Mouse (Mus musculus) forebrain, embryonic 15.5 days (tissue): ENCODE measurements around the gene Bbox1. TPM values are rescaled to one million over a fixed set of nuclear protein-coding genes. Genes with fewer than 3 reads are reported as not detected.

Experiments used
- ATAC-seq: fragments of 200-750 bp; cut with Nextera tagmentation; replicated peaks from 2 replicates; pipeline ENCODE4 v1.8.0; 2017; ENCODE audit warnings: mild to moderate bottlenecking, moderate TSS enrichment, moderate library complexity
- H3K27ac ChIP-seq: fragments of 300-500 bp; sonication (generic); replicated peaks from 2 replicates; pipeline ENCODE4 v1.5.1; 2015; ENCODE audit warnings: mild to moderate bottlenecking, inconsistent platforms
- H3K27me3 ChIP-seq: fragments of 300-500 bp; sonication (generic); 2 replicates; pipeline ENCODE4 v1.6.1; 2015; ENCODE audit warnings: inconsistent platforms
- H3K36me3 ChIP-seq: fragments of 300-500 bp; sonication (generic); 2 replicates; pipeline ENCODE4 v1.6.1; 2015; ENCODE audit warnings: mild to moderate bottlenecking, inconsistent platforms
- H3K4me1 ChIP-seq: fragments of 300-500 bp; sonication (generic); 2 replicates; pipeline ENCODE4 v1.6.1; 2015; ENCODE audit warnings: inconsistent platforms
- H3K4me2 ChIP-seq: fragments of 300-500 bp; sonication (generic); replicated peaks from 2 replicates; pipeline ENCODE4 v1.6.1; 2015; ENCODE audit warnings: mild to moderate bottlenecking, inconsistent platforms
- H3K4me3 ChIP-seq: fragments of 300-500 bp; sonication (generic); 2 replicates; pipeline ENCODE4 v1.5.1; 2015; ENCODE audit warnings: mild to moderate bottlenecking, inconsistent platforms
- H3K9ac ChIP-seq: fragments of 300-500 bp; sonication (generic); replicated peaks from 2 replicates; pipeline ENCODE4 v1.6.1; 2015; ENCODE audit warnings: mild to moderate bottlenecking, inconsistent platforms
- H3K9me3 ChIP-seq: fragments of 300-500 bp; sonication (generic); 2 replicates; pipeline ENCODE4 v1.6.1; 2016; ENCODE audit warnings: inconsistent platforms
- WGBS: fragments of 180-500 bp; shearing (Covaris S2); methylation state at CpG from one replicate; pipeline ENCODE4 v1.1.7; 2015; ENCODE audit warnings: mixed read lengths; 5-methylcytosine and 5-hydroxymethylcytosine counted together
- polyA plus RNA-seq: library from polyadenylated mRNA; unstranded; fragments of >200 nt; fragmentation: Nextera tagmentation; extraction: Ambion mirVana; gene quantifications from 2 replicates; pipeline ENCODE4 v1.2.1, GENCODE M21; 2015

Gene Bbox1
- polyA plus RNA-seq, 1 experiment from 2014 or later = 0.11 TPM

DNA sequence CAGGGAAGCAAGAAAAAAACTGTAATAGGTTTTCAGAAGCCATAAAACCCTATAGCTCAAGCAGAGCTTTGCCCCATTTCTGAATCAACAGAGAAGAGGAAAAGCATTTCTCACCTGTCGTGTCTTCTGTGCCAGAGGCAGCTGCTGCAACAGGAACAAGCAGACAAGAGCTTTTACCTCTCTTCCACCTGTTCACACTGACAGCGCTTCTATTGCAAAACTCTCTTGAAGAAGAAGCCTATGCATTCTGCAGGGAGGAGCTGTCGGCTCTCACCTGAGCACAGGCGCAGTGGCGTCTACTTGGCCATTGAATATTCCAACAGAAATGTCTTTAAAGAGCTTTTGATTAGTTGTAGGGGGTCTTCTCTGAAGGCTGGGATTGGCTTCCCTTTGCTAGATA lies 286 bp downstream of the Bbox1 start:
- H3K36me3 ChIP-seq = no peaks in the 10 kb centered on the region
- H3K4me3 ChIP-seq = no peak overlapping the region
- no peak overlapping the region for H3K27ac ChIP-seq
- no peaks in the 10 kb centered on the region for H3K27me3 ChIP-seq
- no peaks in the 10 kb centered on the region for H3K4me1 ChIP-seq
- no peak overlapping the region for H3K9ac ChIP-seq
- no peak overlapping the region for H3K4me2 ChIP-seq
- H3K9me3 ChIP-seq = no peaks in the 10 kb centered on the region
- 93% methylated on average over 5 of the region's 5 CpGs for WGBS
- ATAC-seq = no peak

DNA sequence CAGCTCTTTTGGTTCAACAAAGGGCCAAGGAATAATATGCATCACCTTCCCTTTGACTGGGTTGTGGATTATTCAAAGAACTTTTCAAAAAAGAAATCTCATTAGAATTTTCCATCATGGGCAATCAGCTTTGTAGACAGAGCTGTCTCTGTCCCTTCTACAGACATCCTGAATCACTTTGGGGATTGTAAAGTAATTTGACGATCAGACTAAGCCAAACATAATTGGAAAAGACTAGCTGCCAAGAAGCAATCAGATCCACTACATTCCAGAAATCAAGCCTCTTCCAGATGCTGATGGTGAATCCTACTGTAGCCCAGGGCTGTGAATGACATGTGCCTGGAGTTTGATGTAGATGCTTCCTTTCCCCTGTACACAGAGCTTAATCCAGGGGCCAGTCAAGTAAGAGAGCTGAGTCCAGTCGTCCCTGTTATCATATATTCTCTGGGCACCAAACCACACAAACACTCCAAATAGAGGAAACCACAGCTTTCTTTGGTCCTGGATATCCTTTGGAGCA lies 995 bp downstream of the Bbox1 start:
- no peak overlapping the region for H3K9ac ChIP-seq
- WGBS = 50% methylated on average over 2 of the region's 2 CpGs
- no peaks in the 10 kb centered on the region for H3K27me3 ChIP-seq
- no peak for ATAC-seq
- no peaks in the 10 kb centered on the region for H3K36me3 ChIP-seq
- H3K4me1 ChIP-seq = no peaks in the 10 kb centered on the region
- no peaks in the 10 kb centered on the region for H3K9me3 ChIP-seq
- H3K4me2 ChIP-seq = no peak overlapping the region
- no peak overlapping the region for H3K4me3 ChIP-seq
- no peak overlapping the region for H3K27ac ChIP-seq

DNA sequence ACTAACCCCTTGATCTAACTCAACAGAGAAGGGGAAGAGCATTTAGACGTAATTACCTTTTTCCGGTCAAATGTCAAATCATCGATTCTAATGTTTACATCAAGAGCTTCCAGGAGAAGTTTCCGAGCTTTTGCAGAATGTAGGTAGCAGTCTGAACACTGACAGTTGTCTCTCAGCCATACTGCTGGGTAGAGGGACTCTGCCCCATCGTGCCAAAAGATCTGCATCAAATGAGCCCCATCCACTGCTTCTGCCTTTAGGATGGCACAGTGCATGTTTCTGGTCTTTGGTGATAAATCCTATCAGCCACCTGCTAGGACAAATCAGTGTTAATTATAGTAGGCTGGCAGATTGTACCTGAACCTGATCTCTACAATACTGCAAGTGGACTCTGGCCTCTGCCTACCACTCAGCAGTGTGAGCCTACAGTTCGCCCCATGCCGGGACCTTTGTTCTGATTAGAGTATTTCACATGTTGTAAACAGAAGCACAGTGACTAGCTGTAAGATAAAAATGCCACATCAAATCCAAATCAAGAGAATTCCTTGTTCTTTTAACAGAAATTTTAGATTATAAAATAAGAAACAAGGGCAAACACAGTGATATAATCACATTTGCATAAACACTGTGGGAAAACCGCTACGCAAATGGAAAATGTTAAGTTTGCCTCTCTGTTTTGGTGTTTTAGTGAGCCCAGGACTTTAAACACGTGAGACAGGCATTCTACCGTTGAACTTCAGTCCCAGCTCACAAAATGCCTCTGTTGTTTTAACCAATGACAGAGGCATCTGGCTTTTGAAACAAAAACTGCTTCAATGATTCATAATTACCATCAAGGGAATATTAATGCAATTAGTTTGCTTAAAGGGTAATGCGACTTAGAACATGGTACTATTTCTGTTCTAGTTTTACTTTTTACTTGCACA lies 8.7 kb downstream of the Bbox1 start:
- H3K4me2 ChIP-seq = no peak overlapping the region
- H3K27me3 ChIP-seq = no peaks in the 10 kb centered on the region
- ATAC-seq = no peak
- WGBS = 78% methylated on average over 12 of the region's 12 CpGs
- H3K9ac ChIP-seq = no peak overlapping the region
- no peaks in the 10 kb centered on the region for H3K9me3 ChIP-seq
- no peaks in the 10 kb centered on the region for H3K36me3 ChIP-seq
- H3K4me3 ChIP-seq = no peak overlapping the region
- H3K4me1 ChIP-seq = no peaks in the 10 kb centered on the region
- no peak overlapping the region for H3K27ac ChIP-seq

DNA sequence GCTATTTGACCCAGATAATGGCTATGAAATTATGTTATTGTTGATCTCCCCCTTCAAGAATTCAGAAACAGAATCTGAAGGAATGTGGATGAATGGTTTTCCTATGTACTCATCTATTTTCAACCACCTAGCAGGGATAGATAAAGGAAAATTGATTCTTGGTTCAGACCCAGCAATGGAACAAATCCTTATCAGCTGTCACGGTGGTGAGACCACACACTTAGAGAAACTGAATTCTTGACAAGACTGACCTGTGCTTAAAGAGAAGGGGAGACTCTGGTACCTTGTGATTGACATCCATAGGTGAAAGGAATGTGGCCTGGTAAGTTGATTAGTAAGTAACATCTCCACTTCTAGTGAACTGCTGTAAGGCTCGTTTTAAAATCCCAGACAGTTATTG lies 12.1 kb downstream of the Bbox1 start:
- Histone ChIP-seq H3K27ac (no peak overlapping the region), H3K9ac (no peak overlapping the region), H3K36me3 (no peaks in the 10 kb centered on the region), H3K27me3 (no peaks in the 10 kb centered on the region), H3K4me3 (no peak overlapping the region), H3K4me1 (no peaks in the 10 kb centered on the region), H3K9me3 (no peaks in the 10 kb centered on the region), H3K4me2 (no peak overlapping the region)
- 82% methylated on average over 2 of the region's 2 CpGs for WGBS
- no peak for ATAC-seq

DNA sequence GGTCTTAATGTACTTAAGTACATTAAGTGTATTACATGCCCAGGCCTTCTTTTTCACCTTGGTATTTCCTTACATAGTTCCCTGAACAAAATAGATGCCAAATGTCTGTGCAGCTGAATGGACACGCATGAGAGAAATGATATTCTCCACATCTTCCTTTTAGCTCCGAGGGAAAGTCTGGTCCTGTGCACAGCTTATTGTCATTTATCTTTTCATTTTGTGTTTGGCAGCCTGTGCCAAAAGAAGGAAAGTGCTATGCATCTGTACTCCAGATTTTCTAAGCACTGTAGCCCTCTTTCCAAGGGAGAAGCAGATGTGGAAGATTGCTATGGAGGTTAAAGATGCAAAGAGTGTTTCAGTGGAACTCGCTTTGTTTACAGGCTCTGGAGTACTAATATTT lies 13.0 kb downstream of the Bbox1 start:
- H3K36me3 ChIP-seq = no peaks in the 10 kb centered on the region
- no peaks in the 10 kb centered on the region for H3K4me1 ChIP-seq
- H3K9me3 ChIP-seq = no peaks in the 10 kb centered on the region
- no peak overlapping the region for H3K4me2 ChIP-seq
- H3K27ac ChIP-seq = no peak overlapping the region
- 82% methylated on average over 3 of the region's 3 CpGs for WGBS
- no peak overlapping the region for H3K9ac ChIP-seq
- no peaks in the 10 kb centered on the region for H3K27me3 ChIP-seq
- H3K4me3 ChIP-seq = no peak overlapping the region
- ATAC-seq = no peak

DNA sequence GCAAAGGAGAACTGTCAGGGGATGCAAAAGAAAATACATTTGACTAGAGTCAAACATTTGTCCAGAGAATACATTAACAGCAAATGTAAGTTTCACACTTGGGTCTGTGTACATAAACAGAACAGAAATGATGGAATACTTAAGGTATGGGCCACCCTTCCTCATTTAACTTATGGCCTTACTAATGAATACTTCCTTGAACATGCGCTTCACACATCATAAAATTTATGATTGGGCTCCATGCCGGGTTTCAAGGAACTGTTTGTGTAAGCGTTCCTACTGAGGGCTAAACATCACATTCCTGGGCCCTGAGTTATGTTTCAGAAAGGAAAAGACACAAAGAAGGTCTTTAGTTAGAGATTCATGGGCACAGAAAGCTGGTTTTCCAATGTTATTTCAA lies 19.4 kb downstream of the Bbox1 start:
- H3K9me3 ChIP-seq = no peaks in the 10 kb centered on the region
- H3K4me3 ChIP-seq = no peak overlapping the region
- no peak overlapping the region for H3K9ac ChIP-seq
- 93% methylated on average over 3 of the region's 3 CpGs for WGBS
- H3K36me3 ChIP-seq = no peaks in the 10 kb centered on the region
- no peaks in the 10 kb centered on the region for H3K27me3 ChIP-seq
- ATAC-seq = no peak
- no peak overlapping the region for H3K27ac ChIP-seq
- no peaks in the 10 kb centered on the region for H3K4me1 ChIP-seq
- no peak overlapping the region for H3K4me2 ChIP-seq

DNA sequence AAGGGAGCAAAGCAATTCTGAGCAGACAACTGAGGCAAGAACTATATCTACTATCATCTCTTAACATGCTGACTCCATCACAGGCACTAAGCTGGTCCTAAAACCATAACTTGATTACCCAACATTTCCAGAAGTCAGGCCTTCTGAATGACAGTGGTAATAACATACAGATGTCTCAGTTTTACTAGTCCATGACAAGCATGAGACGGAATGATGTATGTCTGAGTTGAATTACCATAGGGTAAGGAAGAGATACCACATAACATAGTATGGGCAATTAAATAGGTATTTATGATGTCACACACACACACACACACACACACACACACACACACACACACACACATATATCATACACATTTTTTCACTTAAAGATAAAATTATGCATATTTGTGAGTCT lies 26.4 kb downstream of the Bbox1 start:
- ATAC-seq = no peak
- WGBS = 100% methylated on average over 1 of the region's 1 CpGs
- H3K27ac ChIP-seq = no peak overlapping the region
- no peak overlapping the region for H3K9ac ChIP-seq
- no peak overlapping the region for H3K4me3 ChIP-seq
- H3K4me2 ChIP-seq = no peak overlapping the region
- H3K4me1 ChIP-seq = no peaks in the 10 kb centered on the region
- no peaks in the 10 kb centered on the region for H3K27me3 ChIP-seq
- no peaks in the 10 kb centered on the region for H3K9me3 ChIP-seq
- no peaks in the 10 kb centered on the region for H3K36me3 ChIP-seq

DNA sequence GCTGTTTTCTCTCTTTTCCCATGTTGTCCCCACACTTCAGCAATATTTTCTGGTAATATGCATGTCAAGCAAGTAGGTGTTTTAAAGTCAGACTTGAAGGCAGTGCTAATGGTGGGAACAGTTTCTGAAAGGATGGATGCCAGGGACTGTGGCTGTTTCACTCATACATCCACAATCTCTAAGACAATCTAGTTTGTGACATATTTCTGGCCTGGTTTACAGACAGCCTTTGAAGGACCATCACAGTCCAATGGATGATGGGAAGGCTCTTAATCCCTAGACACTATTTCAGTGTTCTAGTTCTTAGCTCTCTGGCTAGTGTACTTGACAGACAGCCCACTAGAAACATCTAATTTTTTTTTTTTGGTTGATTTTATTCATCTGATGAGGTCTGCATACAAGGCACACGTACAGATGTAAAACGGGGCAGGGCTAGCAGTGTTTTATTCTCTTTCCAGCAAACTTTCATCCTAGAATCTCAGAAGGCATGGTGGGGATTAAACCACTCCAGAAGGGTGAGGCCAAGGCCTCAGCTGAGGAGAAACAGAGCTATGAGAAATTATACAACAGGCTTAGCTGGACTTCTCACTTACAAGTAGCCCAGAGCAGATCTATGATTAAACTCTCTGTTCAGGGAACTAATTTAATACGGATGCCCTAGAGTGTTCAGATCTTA lies 28.4 kb downstream of the Bbox1 start:
- H3K27ac ChIP-seq = no peak overlapping the region
- no peaks in the 10 kb centered on the region for H3K9me3 ChIP-seq
- H3K9ac ChIP-seq = no peak overlapping the region
- H3K4me2 ChIP-seq = no peak overlapping the region
- WGBS = 75% methylated on average over 3 of the region's 3 CpGs
- no peaks in the 10 kb centered on the region for H3K4me1 ChIP-seq
- H3K27me3 ChIP-seq = no peaks in the 10 kb centered on the region
- ATAC-seq = no peak
- H3K36me3 ChIP-seq = no peaks in the 10 kb centered on the region
- H3K4me3 ChIP-seq = no peak overlapping the region

DNA sequence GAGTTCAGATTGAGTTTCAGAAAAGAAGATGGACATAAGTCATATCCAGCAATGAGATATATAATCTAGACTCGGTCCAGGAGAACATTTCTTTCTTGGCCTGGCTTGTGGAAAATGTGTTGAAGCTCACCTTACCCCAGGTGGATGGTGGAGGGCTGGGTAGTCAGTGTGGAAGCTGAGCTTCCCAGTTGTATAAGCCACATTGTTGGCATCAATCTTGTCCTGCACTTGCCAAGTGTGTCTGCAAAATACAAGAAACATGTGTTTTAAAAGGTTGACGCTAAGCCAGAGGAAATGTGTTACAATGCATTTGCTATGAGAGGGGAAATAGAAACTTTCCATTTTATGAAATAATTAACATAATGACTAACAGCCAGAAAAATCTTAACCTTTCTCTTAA lies 38.9 kb downstream of the Bbox1 start:
- no peak overlapping the region for H3K27ac ChIP-seq
- H3K4me1 ChIP-seq = peaks cover 4% of the 10 kb centered on the region; the same call in 1 of the 2 replicates
- H3K27me3 ChIP-seq = no peaks in the 10 kb centered on the region
- WGBS = 71% methylated on average over 2 of the region's 2 CpGs
- no peak overlapping the region for H3K4me2 ChIP-seq
- no peak overlapping the region for H3K9ac ChIP-seq
- H3K36me3 ChIP-seq = no peaks in the 10 kb centered on the region
- ATAC-seq = no peak; the same call in 1 of the 2 replicates
- no peaks in the 10 kb centered on the region for H3K9me3 ChIP-seq
- H3K4me3 ChIP-seq = no peak overlapping the region

DNA sequence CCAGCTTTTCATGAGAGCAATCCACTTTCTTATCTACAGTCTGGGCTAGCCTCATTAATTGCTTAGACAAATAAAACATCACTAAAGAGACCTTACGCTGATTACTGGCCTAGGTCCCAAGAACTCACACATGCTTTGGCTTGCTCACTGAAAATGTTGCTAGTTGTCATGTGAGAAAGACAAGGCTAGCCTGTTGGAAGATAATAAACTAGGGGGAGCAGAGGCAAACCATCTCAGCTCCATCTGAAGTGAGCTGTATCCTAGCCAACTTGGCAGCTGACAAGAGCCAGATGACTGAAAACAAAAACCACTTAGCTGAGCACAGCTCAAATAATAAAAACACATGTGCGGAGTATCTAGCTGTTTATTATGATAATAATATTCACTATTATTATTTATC lies 40.2 kb downstream of the Bbox1 start:
- Histone ChIP-seq H3K4me1 (peaks cover 4% of the 10 kb centered on the region; the same call in 1 of the 2 replicates), H3K4me3 (no peak overlapping the region), H3K27me3 (no peaks in the 10 kb centered on the region), H3K27ac (no peak overlapping the region), H3K9ac (no peak overlapping the region), H3K9me3 (no peaks in the 10 kb centered on the region), H3K36me3 (no peaks in the 10 kb centered on the region), H3K4me2 (no peak overlapping the region)
- peak; percentile 76 for ATAC-seq
- WGBS = 42% methylated on average over 2 of the region's 2 CpGs

DNA sequence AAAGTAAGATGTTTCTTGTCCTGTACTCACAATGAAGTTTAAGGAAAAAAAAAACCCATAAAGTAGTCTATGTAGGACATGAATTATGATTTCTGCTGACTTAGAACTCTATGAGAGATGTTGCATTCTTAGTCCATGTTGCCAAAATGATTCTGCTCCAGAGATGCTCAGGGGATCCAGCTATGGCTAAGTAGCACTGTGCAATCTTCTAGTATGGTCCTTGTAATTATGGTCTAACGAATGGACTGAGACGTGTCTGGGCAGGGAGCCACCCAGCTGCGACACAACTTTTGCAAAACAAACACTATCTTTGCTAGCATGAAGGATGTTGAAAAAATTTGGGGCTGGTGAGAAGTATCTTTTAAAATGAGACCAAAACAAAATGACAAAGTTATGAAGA lies 45.1 kb downstream of the Bbox1 start:
- Histone ChIP-seq H3K4me3 (no peak overlapping the region), H3K4me2 (no peak overlapping the region), H3K27ac (no peak overlapping the region), H3K36me3 (no peaks in the 10 kb centered on the region), H3K4me1 (peaks cover under 1% of the 10 kb centered on the region; the same call in 1 of the 2 replicates), H3K9me3 (no peaks in the 10 kb centered on the region), H3K9ac (no peak overlapping the region), H3K27me3 (no peaks in the 10 kb centered on the region)
- WGBS = 64% methylated on average over 3 of the region's 3 CpGs
- no peak for ATAC-seq

DNA sequence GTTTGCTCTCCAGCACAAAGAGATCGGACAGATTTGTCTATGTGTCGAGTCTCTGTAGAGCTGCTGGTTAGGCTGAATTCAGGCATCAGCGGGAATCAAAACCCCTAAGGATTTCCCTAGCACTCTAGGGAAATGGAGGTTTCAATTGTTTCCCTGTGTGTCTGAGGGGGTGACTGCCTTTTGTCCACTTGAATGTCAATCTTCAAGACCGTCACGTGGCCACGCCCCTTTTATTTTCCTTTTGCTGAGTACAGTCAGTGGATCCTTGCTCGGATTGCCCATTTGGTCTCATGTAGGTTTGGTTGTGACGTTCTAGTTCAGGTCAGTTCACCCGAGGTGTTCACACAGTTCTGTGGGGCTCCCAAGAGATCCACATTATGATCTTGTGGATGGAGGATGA lies 82.1 kb downstream of the Bbox1 start:
- Histone ChIP-seq H3K4me2 (no peak overlapping the region), H3K9me3 (no peaks in the 10 kb centered on the region), H3K4me1 (0 out of 2 replicates have a peak, but pooled peaks cover 9% of the 10 kb centered on the region), H3K4me3 (no peak overlapping the region), H3K27ac (no peak overlapping the region), H3K9ac (no peak overlapping the region), H3K27me3 (no peaks in the 10 kb centered on the region), H3K36me3 (no peaks in the 10 kb centered on the region)
- ATAC-seq = no peak
- 84% methylated on average over 9 of the region's 9 CpGs for WGBS
